Mouse (Mus musculus): Measurements from ENCODE around the gene Aff3. TPM values are rescaled to one million over a fixed set of nuclear protein-coding genes. Genes with fewer than 3 reads are reported as not detected.

The Aff3 gene
- 1 to 10 TPM; 3.4 to 3.7 TPM for total RNA-seq (2021)
- long read RNA-seq, experiment 1: 0 reads
- long read RNA-seq, experiment 2, partial matches to known transcripts: 0 of 1 reads
- long read RNA-seq, experiment 2, other reads (novel, unspliced or antisense): 1 of 1 reads

GRCm38 (mm10) chr1:38664777-38665176, at the start of gene Aff3:
Gene Aff3, minus strand, starts transcription at chr1:38664955.
- no peak for DNase-seq
- intact Hi-C loops (cut with DNase I; ENCODE audit: low total_unique reads): no loop called here

GRCm38 (mm10) chr1:38700646-38701045, 35.9 kb upstream of the Aff3 start:
- intact Hi-C loops (cut with DNase I; ENCODE audit: low total_unique reads): no loop called here

GRCm38 (mm10) chr1:38699244-38699643, 34.5 kb upstream of the Aff3 start:
- intact Hi-C loops (cut with DNase I; ENCODE audit: low total_unique reads): no loop called here
- no peak for DNase-seq

More at GRCm38 (mm10) chr1:38700646-38701045, 35.9 kb upstream of the Aff3 start:
- DNase-seq: no peak

GRCm38 (mm10) chr1:38695812-38696681, 31.3 kb upstream of the Aff3 start:
- no peak for DNase-seq
- intact Hi-C loops (cut with DNase I; ENCODE audit: low total_unique reads): no loop called here

DNA sequence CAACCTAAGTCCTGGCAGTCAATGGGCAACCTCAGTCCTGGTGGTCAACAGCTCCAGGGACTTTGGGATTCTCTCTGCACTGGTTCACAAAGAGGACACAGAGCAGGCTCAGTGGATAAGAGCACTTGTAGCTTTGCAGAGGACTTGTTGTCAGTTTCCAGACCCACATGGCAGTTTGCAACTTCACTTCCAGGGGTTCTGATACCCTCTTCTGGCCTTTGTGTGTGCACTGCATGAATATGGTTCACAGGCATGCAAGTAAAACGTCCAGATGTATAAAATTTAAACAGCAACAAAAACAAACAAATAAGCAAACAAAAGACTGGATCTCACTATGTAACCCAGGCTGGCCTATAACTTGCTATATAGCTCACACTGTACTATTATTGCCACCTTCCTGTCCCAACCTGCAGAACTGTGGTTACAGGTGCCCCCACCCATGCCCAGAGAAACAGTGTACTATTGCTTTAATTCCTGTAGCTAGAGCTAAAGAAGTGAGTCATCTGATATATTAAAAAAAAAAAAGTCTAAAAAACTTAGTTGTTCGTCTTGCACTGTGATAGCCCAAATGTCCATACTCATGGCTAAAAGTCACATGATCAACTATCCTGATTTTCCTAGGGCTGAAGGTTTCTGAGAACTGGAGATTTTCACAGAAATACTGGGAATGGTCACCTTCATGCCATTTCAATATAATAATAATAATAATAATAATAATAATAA, 30.5 kb upstream of the Aff3 start:
- intact Hi-C loops (cut with DNase I; ENCODE audit: low total_unique reads): no loop called here

GRCm38 (mm10) chr1:38694142-38694541, 29.4 kb upstream of the Aff3 start:
- intact Hi-C loops (cut with DNase I; ENCODE audit: low total_unique reads): no loop called here
- no peak for DNase-seq

More for the DNA sequence above, 30.5 kb upstream of the Aff3 start:
- no peak for DNase-seq

GRCm38 (mm10) chr1:38690471-38690870, 25.7 kb upstream of the Aff3 start:
- intact Hi-C loops (cut with DNase I; ENCODE audit: low total_unique reads): no loop called here
- DNase-seq: no peak

DNA sequence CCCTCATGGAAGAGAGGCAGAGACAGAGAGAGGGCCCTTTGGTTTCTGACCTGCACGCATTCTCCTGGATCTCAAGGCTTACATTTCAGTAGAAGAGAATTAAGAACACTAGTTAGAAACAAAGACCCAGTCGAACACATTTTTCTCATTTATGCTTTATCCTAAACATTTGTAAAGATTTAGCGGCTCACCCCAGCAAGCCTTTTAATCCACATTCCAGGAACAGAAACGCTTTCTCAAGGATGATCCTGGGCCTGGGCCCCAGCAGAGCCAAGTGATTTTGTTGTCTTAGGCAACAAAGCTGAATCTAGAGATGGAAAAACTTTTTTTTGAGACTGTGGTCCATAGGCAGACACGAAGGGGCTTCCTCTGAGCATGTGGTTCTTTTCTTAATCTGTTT, 23.5 kb upstream of the Aff3 start:
- no peak for DNase-seq
- intact Hi-C loops (cut with DNase I; ENCODE audit: low total_unique reads): no loop called here

GRCm38 (mm10) chr1:38685706-38686105, 21.0 kb upstream of the Aff3 start:
- no peak for DNase-seq
- intact Hi-C loops (cut with DNase I; ENCODE audit: low total_unique reads): no loop called here

- no peak for DNase-seq
- intact Hi-C loops (cut with DNase I; ENCODE audit: low total_unique reads): no loop called here
These were observed 18.5 kb upstream of the Aff3 start for GRCm38 (mm10) chr1:38683158-38683721.

- intact Hi-C loops (cut with DNase I; ENCODE audit: low total_unique reads): no loop called here
- DNase-seq: no peak
These were observed 15.1 kb upstream of the Aff3 start for GRCm38 (mm10) chr1:38679890-38680289.

GRCm38 (mm10) chr1:38671756-38672155, 7.0 kb upstream of the Aff3 start:
- DNase-seq: no peak
- intact Hi-C loops (cut with DNase I; ENCODE audit: low total_unique reads): no loop called here

GRCm38 (mm10) chr1:38671019-38671418, 6.3 kb upstream of the Aff3 start:
- DNase-seq: no peak
- intact Hi-C loops (cut with DNase I; ENCODE audit: low total_unique reads): no loop called here

- DNase-seq: no peak
- intact Hi-C loops (cut with DNase I; ENCODE audit: low total_unique reads): no loop called here
These were observed 3.6 kb upstream of the Aff3 start for GRCm38 (mm10) chr1:38668327-38668726.

DNA sequence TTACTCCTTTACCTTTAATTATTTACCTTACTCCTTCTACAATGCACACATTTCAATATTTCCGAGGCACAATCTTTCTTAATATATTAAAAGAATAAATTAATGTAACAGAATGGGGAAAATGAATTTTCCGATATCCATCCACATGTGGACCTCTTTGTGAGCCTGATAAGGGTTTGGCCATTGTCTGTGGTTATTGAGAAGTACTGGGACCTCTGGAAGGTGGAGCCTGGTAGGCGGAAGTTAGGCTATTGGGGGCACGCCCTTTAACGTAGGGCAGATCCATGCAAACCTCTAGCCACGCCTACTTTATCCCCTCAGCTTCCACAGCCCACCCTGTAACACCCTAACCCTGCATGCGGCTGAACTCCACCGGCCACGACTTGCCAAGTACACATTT, 3.1 kb upstream of the Aff3 start:
- no peak for DNase-seq
- intact Hi-C loops (cut with DNase I; ENCODE audit: low total_unique reads): no loop called here

- intact Hi-C loops (cut with DNase I; ENCODE audit: low total_unique reads): no loop called here
- no peak for DNase-seq
These were observed 2.0 kb upstream of the Aff3 start for GRCm38 (mm10) chr1:38666766-38667118.

GRCm38 (mm10) chr1:38666111-38666765, 1.5 kb upstream of the Aff3 start:
- intact Hi-C loops (cut with DNase I; ENCODE audit: low total_unique reads): no loop called here
- no peak for DNase-seq

DNA sequence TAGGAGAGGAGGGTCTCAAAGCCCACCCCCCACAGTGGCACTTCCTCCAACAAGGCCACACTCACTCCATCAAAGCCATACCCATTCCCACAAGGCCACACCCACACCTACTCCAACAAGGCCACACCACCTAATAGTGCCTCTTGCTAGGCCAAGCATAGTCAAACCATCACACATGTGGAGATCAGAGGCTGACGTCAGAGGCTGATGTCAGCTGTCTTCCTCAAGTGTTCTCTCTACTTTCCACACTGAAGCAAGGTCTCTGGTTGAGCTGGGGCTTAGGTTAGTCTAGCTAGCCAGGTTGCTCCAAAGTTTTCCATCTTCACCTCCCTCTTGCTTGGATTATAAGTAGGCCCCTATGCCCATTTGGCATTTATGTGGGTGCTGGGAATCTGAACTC, 856 bp upstream of the Aff3 start:
- intact Hi-C loops (cut with DNase I; ENCODE audit: low total_unique reads): no loop called here
- no peak for DNase-seq

- no peak for DNase-seq
- intact Hi-C loops (cut with DNase I; ENCODE audit: low total_unique reads): no loop called here
These were observed 494 bp downstream of the Aff3 start for GRCm38 (mm10) chr1:38664261-38664660.

DNA sequence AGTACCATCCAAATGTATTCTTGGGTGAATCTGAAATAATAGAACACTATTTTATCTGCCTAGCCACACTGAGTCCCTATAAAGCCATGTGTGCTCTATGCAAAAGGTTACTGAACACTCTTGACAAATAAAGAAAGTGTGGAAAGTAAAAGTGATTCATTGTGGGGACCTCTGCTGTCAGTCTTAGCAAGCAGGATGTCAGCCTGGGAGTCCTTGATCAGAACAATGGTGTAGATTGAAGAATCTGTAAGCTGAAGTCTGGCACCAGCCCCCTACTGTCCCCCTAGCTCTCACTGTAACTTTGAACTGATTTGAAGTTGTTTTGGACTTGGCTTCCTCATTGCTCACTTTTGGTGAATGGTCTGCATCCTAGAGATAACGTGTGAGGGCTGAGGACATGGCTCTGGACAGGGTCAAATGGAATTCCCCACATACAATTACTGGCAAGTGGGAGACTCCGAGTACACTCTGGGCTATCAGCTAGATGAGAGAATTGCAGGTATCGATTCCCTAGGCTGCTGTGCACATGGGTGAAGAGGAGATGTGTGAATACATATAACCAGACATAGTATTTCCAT, 2.0 kb downstream of the Aff3 start:
- intact Hi-C loops (cut with DNase I; ENCODE audit: low total_unique reads): no loop called here
- no peak for DNase-seq

Data from gastrocnemius, postnatal 14 days (tissue).